Mouse (Mus musculus): ENCODE data around the gene Pecam1.

DNA sequence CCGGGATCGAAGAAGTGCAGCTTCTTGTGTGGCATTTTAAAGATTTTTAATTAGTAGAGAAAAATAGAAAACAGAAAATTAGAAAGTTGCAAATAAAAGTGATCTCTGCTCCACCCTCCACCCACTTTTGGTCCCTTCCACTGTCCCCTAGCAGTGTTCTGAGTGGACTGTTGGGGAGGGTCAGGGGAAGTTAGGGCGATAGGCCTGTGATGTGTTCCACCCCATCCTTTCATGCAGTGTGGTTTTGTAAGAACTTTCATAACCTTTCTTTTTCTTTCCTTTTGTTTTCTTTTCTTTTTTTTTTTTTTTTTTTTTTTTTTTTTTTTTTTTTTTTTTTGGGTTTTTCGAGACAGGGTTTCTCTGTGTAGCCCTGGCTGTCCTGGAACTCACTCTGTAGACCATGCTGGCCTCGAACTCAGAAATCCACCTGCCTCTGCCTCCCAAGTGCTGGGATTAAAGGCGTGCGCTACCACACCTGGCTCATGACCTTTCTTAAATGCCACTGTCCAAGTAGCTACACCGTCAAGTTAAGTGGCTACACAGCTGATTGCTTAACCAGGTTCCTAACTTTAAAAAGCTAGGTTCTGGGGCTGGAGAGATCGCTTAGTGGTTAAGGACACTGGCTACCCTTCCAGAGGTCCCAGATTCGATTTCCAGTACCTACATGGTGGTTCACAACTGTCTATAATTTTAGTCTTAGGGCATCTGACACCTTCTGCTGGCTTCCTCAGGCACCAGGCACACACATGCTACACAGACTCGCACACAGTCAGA is 87.6 kb downstream of the Pecam1 start:
- TF ChIP-seq CTCF (IDR thresholded peaks at IDR 0.05; ENCODE audit: insufficient read depth, low read length) (no peak), POLR2A (IDR thresholded peaks at IDR 0.05; ENCODE audit: borderline replicate concordance, extremely low read depth, low read depth, low read length) (no peak)
